Mouse (Mus musculus): ENCODE results near the gene Usp9x.
A peak's percentile ranks its signal among the peaks of the same experiment; 100 is the strongest.

Gene Usp9x

DNA sequence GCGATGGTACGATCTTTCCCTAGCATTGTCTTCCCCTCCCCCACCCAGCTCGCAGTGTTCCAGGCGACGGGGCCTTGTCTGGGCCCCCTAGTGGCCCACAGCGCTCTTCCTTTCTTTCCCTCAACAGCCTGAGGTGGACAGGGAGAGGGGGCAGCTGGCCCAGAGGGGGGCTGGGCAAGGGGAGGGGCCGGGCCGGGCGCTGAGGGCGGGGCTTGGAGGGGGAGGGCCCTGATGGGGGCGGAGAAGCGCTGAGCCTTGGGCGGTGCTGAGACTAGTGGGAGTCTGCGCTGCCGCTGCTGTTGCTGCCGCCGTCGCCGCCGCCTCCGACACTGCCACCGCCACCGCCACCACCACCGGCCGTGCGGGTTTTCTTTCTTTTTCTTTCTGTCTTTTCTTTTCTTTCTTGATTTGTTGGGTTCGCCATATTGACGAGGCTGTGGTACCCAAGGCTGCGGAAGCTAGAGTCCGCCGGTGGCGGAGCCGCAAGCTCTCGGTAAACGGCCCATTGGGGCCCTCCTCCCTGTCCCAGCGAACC lies at the start of gene Usp9x:
Gene Usp9x, plus strand, starts transcription at position 258 of the 535 bp plus-strand sequence.
- DNase-seq (ENCODE audit: low spot score), result peak; percentile 74

DNA sequence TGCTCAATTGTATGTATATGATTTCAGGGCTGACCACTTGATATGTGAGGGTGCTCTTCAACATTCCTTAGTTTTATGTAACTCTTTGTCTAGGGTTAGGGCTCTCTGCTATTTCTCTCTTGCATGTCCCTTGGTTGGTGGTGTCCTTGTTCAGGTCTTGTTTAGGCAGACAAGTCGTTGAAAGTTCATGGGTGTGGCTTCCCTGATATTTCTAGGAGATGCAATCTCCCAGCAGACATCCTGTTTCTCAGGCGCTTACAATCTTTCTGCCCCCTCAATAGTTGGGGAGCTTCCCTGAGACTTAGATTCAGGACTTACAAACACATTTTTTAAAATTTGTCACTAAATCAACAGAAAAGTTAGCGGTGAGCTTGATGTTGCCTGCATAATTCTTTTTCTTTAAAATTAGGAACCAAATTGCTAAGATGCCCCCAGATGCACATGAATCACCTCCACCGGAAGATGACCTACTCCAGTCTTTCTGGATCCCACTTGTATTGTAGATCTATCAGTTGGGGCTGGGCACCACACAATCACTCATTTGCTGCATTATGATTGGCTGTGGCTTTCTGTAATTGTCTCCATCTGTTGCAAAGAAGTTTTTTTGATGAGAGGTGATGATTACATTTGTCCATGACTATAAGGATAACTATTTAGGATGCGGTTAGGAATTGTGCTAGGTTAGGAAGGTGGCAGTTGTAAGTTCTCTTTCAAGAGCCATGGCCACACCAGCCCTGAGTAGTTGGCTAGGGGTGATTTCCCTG lies 48.6 kb upstream of the Usp9x start:
- DNase-seq (ENCODE audit: low spot score), result no peak

DNA sequence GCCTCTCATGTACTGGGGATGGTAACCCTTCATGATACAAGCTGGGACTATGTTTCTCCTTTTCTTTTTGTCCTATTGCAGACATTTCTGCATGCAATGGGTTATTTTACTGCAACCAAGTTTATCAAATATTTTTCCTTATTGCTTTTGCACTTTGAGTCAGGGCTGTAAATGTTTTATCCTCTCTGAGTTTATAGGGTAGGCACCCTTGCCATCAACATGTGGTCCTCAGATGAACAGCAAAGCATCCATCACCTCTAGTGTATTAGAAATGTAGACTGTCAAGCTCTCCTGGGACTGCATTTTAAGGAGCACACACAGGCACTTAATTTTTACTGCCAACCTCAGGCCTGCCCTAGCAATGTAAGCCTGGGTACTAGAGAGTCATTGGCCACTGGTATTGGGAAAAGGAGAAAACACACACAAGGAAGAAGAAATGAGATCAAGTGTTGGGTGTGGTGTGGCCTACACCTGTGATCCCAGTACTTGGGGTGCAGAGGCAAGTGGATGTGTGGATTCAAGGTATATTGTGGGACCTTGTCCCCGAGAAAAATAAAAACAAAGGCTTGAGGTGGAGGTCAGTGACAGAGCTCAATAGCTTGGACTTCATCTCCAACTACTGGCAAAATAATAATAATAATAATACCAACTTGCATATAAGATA lies 46.6 kb upstream of the Usp9x start:
- DNase-seq (ENCODE audit: low spot score), result no peak

DNA sequence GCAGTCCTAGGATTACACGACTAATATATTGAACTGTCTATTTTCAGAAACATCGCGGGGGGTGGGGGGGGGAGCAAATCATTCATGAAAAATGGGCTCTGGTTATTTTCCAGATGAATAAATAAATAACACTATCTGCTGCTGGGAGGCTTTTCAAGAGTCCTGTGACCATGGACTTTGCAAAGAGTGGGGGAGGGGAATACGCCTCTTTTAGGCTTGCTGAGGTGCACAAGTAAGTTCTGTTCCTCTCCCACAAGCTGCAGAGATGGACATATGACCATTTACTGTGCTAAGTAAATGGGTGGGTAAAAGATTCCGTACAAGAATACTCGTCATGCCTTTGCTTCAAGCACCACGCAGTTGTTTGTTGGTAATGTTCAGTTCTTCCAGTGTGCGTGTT lies 46.0 kb upstream of the Usp9x start:
- DNase-seq (ENCODE audit: low spot score), result no peak

DNA sequence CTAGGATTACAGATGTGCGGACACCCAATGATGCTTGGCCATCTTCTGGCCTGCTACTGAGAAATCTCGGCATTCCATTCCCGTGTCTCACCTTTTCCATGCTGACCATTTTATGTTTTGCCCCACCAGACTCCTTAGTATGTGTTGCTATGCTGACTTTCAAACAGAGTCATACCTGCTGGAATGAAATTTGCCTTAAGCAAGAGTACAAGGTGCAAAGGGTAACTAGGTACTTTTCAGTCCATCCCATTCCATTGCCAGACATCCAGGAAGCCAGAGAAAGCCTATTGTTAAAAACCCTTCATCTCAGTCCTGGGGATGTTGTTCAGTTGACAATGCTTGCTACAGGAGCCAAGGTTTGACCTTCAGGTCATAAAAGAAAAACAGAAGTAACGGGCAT lies 43.1 kb upstream of the Usp9x start:
- DNase-seq (ENCODE audit: low spot score), result no peak

DNA sequence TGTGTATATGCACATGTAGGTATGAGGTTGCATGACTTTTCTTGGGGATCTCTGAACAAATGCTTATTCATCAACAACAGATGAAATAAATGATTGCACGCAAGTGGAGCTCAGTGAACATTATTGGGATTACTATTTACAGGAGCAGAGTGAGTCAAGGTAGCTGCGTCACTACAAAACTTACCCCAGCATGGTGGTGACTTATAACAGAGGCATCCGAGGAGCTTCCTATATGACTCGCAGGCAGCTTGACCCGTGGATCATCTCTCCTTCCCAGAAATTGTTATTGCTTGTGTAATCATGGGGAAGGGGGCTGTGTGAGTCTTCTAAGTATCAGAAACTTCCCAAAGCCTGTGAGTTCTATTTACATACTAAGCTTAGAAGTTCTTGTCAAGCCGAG lies 41.3 kb upstream of the Usp9x start:
- no peak for DNase-seq (ENCODE audit: low spot score)

DNA sequence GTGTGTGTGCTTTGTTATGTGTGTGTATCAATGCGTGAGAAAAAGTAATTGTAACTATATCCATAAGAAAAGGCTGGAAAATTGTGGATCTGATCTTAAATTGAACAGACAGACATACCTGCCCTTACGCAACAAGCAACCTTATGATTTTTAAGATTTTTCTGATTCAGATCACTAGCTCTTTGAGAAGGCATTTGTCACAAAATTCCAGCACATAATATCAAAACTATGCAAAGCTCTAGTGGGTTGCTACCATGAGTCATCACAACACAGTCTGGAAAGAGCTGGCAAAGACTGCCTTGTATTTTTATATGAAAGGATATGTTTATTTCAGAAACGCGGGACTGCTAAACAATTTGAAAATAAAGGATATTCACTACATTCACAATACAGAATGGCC lies 34.2 kb upstream of the Usp9x start:
- no peak for DNase-seq (ENCODE audit: low spot score)

DNA sequence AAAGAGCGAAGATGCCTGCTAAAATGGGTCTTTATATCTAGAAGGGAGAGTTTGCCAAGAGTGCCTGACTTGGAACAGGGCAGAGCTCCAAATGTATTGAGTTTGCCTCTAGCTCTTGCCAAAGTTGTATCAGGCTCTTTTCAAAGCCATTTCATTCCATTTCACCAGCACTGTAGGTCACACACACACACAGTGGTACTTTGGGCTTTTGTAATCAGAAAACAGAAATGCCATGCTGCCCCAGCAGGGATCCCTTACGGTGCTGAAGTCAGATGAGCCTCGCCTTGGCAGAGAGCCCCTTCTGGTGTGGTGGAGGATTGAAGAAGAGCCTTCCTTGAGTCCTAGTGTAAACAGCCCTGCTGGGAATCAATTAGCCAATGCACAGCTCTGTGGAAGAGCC lies 32.1 kb upstream of the Usp9x start:
- DNase-seq (ENCODE audit: low spot score), result no peak

DNA sequence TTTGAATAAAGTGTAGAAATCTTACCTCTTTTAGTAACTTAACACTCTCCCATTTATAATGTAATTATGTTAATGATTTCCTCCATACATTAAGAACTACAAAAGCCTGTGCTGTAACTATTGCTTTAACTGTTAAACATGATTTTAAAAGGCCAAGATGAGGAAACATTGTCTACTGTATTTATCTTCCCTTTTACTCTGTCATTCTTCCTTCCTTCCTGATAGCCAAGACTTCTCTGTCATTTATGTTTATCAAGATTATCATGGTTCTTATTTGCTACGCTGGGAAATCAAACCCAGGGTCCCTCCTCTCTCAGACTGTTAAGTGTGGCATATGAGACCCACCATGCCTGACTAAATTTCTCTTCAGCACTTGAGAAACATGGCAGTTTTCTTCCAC lies 30.9 kb upstream of the Usp9x start:
- no peak for DNase-seq (ENCODE audit: low spot score)

DNA sequence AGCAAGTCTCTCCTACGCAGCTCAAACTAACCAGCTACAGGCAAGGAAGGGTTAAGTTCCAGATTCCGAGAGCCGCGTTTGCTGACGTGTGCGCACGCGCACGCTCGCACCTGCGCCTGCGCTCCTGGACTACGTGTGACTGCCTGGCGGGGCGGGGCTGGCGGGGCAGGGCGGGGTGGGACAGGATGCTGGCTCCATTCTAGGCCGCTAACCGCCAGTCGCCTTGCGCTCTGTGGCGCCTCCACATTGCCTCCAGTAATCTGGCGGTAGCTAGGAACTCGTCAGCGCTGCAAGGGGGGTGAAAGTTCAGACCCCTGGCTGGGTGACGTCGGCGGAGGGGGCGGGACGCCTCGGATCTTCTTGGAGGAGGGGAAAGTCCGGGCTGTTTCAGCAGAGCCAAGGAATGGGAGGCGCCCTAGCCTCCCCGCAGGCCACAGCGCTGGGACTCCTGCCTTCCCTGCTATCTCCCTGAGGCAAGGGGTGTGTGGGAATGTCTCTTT lies 29.6 kb upstream of the Usp9x start:
- peak; percentile 80 for DNase-seq (ENCODE audit: low spot score)

DNA sequence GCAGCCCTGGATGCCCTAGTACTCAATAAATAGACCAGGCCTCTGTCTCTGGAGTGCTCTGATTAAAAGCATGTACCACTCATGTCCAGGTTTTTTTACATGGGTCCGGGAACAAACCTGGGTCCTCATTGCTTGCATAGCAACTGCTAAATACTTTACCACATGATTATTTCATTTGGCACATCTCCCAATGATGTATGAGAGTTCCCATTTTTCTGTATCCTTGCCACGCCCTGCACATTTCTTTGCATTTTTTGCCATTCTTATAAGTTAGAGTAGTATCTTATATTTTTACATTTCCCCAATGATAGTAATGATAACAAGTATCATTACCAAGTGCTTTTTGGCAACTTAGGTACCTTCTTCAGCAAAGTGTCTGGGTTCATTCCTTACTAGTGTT lies 27.5 kb upstream of the Usp9x start:
- no peak for DNase-seq (ENCODE audit: low spot score)

DNA sequence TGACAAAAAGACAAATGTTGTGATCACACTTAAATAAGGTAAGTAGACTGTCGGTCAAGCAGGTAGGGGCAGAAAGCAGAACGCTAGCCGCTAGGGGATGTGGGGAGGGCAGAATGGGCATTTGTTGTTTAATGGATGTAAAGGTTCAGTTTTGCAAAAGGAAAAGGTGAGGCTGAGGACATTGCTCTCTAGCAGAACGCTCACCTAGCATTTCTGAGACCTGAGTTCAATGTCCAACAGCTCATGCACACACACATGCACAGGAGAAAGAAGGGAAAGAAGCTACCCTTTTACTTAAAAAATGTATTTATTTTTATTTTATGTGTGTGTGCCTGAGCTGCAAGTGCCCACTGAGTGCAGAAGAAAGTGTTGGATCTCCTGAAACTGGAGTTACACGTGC lies 26.6 kb upstream of the Usp9x start:
- DNase-seq (ENCODE audit: low spot score), result no peak

DNA sequence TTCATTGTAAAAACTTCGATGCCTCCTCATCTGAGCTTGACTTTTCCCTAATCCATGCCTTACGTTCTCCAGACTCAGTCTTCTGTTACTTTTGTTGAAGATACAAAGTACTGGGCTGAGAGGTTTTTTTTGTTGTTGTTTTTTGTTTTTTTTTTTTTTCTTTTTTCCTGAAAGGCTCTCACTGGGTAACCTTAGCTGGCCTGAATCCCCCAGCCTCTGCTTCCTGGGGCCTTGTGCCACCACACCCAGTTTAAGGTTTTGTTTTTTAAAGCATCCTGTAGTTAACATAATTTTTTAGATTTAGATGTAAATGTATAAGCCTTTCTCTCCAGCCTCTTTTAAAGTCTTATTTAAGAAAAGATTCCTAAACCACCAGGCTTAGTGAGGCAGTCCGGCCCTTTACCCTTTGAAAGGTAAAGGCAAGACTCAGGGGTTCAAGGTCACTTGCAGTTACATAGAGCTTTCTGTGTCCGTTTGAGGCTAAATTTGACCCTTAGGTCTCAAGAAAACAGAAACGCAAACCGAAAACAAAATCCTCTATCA lies 24.3 kb upstream of the Usp9x start:
- no peak for DNase-seq (ENCODE audit: low spot score)

DNA sequence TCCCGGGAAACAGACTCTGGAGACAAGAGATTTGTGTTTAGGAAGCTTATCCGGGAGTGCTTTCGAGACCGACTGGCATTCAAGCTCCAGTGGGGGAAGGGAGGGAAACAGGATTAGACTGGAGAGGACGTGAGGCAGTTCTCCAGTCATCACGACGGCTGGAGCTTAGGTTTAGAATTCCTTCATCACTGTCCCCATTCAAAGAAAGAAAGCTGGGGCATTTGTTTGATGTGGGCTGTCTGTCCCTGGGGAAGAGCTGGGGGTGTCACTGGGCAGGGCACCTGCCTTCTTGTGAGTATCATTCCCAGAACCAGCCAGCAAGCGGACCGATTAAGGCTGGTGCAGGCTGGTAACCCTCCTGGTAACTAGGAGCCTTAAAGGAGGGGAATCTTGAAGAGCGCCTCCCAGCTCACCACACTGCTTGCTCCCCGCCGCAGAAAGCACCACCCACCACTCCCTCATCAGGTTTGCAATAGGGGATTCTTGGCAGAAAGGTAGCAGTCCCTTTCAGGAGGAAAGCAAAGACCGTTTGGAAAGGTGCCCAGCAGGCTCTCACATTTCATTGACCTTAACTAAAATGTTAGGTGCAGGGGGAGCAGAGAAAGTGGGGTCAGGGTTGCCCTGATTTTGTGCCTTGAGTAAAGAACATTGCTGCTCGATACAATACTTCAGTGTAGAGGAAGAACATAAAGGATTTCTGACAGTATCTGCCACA lies 23.5 kb upstream of the Usp9x start:
- no peak for DNase-seq (ENCODE audit: low spot score)

DNA sequence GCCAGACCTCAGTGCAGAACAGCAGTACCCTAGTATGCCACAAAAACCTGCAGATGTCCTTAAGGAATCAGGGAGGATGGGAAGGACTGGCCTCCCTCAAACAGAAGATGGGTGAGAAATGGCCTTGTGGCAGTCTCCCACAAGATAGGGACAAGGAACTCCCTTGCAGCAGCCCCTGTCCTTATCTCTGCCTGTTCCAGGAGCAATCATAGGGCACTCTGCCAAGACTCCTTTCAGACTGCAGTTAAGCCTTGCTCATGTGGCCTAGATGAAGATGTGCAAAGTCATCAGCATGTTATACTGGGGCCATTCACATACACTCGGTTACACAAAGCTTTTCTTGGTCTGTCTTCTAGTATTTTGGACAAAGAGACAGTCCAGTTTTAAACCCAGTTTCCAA lies 16.7 kb upstream of the Usp9x start:
- DNase-seq (ENCODE audit: low spot score), result peak; percentile 77

DNA sequence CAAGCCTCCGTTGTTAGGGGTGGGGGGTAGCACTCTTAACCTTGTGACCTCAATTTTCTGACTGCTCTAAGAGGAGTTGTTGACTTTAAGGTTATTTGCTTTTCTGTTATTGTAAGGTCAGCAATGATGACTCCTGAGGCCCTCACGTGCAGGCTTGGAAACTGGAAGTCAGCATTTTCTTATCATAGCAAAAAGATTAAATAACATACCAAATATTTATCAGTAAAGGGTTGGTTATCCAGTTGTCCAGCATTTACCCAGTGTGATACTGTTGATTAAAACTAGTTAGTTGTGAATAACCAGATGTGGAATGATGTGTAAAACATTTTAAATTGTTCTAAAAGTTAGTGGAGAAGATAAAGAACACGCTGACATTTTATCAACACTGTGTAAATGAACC lies 9.3 kb upstream of the Usp9x start:
- no peak for DNase-seq (ENCODE audit: low spot score)

DNA sequence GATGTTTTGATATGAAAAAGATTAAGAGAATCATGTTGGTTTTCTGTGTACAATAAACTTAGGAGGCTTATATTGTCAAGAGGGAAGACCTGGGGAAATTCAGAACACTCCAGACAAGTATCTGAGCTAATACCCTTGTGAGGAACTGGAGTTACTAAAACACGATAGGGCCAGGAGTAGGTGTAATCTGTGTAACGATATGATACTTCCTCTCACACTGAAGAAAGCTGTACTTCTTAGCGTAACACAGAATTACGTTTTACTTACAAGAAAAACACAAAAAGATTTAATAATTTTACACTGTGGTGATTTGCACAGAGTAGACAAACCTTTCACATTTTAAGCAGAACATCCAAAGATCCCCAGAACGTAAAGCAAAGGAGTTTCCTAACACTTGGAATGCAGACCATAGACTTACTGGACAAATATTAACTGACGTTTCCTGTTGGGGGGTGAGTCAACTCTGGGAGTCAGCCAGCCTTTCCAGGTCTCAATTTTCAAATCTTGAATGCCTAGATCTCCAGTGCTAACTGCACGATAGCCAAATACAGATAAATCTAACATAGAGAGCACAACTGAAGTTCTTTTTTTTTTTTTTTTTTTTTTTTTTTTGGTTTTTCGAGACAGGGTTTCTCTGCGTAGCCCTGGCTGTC lies 6.9 kb upstream of the Usp9x start:
- DNase-seq (ENCODE audit: low spot score), result no peak

DNA sequence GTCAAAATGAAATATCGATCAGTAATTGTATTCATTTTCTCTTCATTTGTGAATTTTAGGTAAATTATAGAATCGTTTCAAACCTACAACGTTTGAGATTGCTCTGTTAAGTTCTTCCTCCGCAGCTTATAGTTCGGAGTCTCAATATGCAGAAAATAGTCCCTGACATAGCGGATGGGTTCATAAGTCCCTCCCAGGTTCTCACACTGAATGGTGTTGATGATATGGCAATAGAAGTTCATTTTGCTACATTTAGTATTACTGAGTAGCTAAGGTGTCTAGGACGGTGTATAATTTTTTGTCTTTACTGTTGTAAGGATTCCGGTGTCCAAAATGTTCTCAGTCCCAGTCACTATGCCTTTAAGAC lies 1.1 kb upstream of the Usp9x start:
- peak; percentile 36 for DNase-seq (ENCODE audit: low spot score)

DNA sequence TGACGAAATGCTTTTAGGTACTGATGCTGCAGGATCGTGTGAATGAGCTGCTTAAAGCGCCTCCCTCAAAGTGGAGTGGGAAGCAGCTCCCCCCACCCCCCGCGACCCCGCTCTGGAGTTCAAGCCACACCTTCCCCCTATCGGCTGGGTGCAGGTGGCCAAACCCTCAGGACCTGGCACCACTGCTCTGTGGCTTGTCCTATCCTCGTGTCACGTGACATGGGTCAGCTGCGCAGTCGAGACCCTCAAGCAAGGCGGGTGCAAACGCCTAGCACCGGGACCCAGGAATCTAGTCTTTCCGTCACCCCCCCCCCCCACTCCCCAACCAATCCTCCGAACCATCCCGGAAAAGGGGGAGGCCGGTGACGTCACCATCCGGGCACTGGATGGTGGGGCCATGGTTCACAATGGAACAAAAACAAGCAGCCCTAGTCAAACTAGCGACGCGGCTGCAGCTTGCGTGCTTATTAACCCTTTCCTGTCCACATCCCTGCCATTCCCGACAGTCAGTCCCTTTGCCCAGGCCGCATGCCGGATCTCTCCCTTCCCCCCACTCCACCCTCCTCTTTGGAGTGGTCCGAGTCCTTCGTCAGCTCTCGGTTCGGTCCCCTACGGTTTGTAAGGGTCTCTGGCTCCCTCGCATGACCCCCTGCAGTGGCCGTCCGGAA lies 591 bp upstream of the Usp9x start:
- DNase-seq (ENCODE audit: low spot score), result peak; percentile 65

DNA sequence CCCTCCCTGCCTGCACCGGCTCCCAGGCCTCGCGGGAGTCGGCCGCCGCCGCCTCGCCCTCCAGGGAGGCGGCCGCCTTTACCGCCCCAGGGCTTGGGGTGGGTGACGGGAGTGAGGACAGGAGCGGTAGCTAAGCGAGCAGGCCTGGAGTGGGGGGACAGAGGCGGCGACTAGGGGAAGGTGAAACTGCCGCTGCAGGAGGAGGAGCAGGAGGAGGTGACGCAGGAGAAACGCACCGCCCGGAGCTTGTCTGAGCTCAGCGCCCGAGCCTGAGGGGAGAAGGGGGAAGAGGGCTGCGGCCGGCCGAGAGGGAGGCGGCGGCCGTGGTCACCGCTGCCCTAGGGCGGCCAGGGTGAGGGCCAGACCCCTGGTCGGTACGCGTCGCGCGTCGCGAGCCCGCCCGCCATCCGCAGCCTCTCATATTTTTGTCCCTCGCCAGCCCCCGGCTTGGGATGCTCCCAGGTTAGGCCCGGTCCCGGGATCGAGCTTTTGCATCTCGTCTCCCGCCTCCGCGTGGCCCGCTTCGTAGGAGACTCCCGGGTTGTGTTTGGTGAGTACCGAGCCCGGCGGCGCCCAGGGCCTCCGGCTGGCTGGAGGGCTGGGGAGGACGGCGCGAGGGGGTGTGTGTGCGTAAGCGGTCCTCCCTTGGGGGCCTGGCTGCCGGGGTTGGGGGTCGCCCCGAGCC lies 620 bp downstream of the Usp9x start:
- peak; percentile 44 for DNase-seq (ENCODE audit: low spot score)

DNA sequence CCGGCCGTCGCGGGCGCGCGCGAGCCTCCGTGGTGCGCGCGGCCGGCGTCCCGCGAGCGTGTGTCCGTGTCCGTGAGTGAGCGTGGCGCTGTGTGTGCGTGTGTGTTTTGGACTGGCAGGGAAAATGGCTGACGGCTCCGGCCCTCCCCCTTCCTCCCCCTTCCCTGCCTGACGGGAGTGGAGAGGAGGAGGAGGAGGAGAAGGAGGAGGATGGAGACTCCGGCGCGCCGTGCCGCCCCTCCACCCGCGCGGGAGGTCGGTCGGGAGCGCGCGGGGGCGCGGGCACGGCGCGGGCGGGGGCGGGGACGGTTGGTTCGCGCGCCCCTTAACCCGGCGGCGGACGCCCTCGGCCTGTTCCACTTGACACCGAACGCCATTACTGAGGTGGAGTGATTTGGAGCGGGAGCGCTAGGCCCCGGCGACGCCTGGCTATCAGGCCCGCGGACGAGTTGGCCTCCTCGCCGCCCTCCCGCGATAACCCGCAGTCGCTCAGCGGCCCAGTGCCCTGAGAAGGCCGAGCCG lies 1.2 kb downstream of the Usp9x start:
- peak; percentile 52 for DNase-seq (ENCODE audit: low spot score)
